Mouse (Mus musculus): ENCODE data around the gene Ptger2.
"Not testable (repeated sequence)": the region's sequence is repeated elsewhere in the genome, so short reads cannot be mapped to it uniquely, and the experiment has no call there.

Ptger2 gene

GRCm38 (mm10) chr14:44987674-44988355 lies at the start of gene Ptger2:
Gene Ptger2 (plus strand): TSS chr14:44988195.
- not testable (repeated sequence) for DNase-seq

DNA sequence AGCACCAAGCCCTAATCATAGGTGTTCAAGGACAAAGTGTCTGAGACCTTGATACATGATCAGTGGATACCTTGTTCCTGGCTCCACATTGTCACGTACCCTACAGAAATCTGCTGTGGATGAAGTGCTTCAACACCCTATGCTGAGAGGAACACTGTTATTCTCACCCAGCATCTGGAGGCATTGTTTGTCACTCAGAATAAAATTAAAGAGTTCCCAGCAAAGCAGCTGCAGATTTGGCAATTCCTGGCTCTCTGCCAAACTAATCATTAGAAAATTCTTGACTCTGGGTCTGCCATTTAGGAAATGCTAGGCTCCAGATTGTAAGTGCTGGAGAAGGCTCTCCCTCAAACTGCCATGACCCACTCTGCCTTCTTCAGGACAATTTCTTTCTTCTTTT lies 27.2 kb upstream of the Ptger2 start:
- no peak for DNase-seq

GRCm38 (mm10) chr14:44977278-44977677 lies 10.7 kb upstream of the Ptger2 start:
- DNase-seq: peak; percentile 76

GRCm38 (mm10) chr14:44979887-44980286 lies 8.1 kb upstream of the Ptger2 start:
- DNase-seq: peak; percentile 17

DNA sequence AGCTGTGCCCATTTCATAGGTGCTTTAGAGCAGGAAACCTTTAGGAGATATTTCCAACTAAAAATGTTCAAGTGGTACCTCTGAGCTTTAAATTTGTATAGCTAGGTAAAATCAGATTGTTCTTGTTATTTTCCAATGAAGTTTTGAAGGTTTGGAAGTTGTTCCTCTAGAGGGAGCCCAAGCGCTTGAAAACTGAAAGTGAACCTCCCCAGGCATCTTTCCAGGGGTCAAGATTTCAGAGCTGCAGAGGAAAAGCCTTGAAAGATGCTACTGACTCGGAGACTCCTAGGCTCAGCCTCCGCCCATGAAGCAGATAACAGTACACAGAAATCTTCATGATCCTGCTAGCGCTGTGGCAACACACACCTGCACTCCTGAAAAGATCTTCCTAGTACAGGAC lies 6.5 kb upstream of the Ptger2 start:
- DNase-seq: no peak

- no peak for DNase-seq
Measured at GRCm38 (mm10) chr14:44984106-44984505, 3.9 kb upstream of the Ptger2 start.

- DNase-seq: no peak
Measured at GRCm38 (mm10) chr14:44986248-44986647, 1.7 kb upstream of the Ptger2 start.

- no peak for DNase-seq
Measured at GRCm38 (mm10) chr14:44988456-44989016, 541 bp downstream of the Ptger2 start.

GRCm38 (mm10) chr14:44989017-44989721 lies 1.2 kb downstream of the Ptger2 start:
- DNase-seq: no peak

- DNase-seq: no peak
Measured at GRCm38 (mm10) chr14:44989751-44990150, 1.8 kb downstream of the Ptger2 start.

DNA sequence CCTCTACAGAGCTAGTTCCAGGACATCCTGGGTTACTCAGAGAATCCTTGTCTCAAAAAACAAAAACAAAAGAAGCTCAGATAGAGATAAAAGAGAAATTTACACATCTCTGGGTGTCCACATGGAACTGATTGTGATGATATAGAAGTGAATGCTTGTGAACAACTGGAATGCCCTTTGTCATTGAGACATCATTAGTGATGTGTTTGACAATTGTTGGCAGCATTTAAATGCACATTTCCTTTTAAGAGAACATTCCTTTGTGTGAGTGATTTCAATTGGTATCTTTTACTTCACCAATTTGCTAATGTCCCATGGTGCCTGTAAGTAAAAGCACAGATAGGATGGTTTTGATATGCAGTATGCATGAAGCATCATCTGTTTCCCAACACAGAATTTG lies 6.3 kb downstream of the Ptger2 start:
- DNase-seq: no peak

DNA sequence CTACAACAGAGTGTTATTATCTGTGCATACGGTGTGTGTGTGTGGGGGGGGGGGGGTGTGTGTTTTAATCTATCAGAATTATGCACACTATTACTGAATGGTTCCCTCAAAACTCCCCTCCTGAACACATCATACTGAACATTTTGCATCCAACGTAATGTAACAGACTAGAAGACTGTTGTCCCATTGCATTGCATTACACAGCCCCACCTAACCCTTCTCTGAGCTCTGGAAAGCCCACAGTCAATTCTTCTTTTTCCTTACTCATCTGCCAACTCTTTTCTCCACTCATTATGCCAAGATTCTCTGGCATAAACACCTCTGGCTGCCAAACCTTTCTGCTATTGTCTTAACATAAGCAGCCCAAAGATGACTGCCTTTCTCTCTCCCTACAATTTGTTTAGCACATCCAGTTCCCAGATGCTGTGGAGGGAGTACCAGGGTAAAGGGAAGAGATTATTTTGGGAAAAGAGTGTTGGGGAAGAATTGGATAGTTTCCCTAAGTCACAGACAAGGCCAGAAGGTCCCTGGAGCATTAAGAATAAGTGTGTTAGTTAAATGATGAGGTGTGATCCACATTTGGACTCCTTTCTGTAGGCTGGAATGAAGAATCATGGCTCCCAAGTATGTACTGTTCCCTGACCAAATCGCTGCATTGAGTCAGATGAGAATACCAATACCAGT lies 12.2 kb downstream of the Ptger2 start:
- no peak for DNase-seq

DNA sequence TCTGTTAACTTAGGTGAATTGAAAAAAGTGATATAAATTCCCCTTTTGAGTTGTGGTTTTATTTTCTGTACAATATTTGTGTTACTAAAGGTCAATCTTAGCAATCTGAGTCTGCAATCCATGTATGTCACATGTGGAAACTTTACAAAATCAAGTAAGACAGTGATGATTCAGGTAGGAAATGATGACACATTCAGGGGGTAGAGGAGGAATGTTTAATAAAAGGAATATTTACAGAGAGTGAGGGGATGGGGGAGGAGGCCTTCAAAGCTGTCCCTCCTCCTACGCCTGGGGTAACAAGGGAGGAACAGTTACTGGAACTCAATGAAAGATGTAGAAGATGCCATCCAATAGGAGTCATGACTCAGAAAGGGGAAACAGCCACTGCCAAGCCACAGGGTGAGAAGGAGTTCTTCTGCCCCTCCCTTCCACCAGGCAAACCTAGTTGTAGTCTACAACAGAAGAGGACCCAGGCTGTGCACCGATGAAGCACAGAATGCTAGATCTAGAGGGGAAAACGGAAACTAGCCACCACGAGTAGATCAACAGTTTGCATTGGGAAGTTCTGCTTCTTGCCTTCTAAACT lies 17.8 kb downstream of the Ptger2 start:
- no peak for DNase-seq

- DNase-seq: no peak
Measured at GRCm38 (mm10) chr14:45009242-45009641, 21.2 kb downstream of the Ptger2 start.

GRCm38 (mm10) chr14:45011260-45011659 lies 23.3 kb downstream of the Ptger2 start:
- DNase-seq: no peak

- no peak for DNase-seq
Measured at GRCm38 (mm10) chr14:45011671-45012070, 23.7 kb downstream of the Ptger2 start.

DNA sequence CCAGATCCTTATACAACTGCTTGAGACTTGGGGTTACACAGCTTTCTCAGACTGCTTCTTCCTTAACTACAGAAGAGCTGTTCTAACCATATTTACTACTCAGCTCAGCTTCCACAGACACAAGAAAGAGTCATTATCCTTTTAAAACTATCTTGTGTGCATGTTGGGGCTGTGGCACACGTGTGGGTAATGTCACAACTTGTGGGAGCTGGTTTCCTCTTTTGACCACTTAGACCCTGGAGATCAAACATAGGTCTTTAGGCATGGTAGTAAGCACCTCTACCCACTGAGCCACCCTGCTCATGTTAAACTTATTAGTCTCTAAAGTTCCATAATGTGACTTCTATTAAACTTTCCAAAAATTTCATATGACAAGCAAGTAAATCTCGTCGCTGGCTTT lies 33.6 kb downstream of the Ptger2 start:
- DNase-seq: no peak

- no peak for DNase-seq
Measured at GRCm38 (mm10) chr14:45034293-45034692, 46.3 kb downstream of the Ptger2 start.

- no peak for DNase-seq
Measured at GRCm38 (mm10) chr14:45036579-45036978, 48.6 kb downstream of the Ptger2 start.

DNA sequence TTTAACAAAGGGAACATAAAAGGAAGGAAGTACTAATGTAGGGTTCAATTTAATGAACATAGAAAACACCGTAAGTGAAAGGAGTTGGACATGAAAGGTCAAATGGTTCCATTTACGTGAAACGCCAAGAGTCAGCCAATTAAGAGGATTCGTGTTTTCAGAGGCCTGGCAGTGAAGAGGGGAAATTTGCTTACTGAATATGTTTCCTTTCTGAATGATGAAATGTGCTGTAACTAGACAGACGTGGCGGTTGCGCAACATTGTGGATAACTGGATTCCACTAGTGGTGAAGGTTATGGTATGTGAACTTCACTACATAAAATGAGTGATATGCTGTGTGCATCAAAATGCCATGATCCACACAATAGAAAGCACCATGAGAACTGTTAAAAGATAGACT lies 50.1 kb downstream of the Ptger2 start:
- no peak for DNase-seq

DNA sequence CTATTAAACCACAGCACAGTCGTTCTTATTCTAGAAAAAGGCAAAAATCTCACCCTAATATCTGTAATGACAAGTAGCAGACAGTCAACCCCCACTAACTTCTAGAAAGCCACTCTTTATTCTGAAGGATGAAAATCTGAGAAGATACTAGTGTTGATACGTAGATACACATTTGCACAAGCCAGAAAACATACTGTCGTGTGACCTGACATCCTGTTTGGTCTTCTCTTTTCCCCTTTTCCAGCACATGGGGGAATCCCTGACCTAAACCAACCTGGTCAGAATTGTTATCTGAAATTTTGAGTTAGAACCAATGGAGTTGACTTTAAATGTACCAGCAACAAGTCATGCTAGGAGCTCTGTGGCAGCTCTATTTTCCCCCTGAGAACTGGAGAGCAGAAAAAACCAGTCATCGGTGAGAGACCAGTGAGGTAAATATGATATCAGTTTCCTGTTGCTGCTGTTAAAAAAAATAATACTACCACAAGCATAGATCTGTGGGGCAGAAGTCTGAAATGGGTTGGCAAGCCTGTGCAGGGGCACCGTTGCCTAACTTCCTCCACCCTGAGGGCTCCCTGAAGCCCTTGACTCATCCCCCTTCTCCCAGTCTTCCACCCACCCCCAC lies 53.0 kb downstream of the Ptger2 start:
- DNase-seq: no peak

DNA sequence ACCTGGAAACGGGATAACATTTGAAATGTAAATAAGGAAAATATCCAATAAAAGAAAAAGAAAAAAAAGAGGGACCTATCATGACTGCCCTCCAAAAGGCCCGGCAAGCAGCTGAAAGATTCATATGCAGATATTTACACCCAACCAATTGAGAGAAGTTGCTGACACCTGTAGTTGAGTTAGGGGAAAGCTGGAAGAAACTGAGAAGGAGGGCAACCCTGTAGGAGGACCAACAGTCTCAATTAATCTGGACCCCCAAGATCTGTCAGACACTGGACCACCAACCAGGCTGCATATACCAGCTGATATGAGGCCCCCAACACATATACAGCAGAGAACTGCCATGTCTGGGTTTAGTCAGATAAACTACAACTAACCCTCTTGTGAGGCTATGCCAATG lies 60.1 kb downstream of the Ptger2 start:
- no peak for DNase-seq
